8 mouse cellular contexts compared by ENCODE assay signal in genomic region chr11:100714534-100714915, GRCm38 (mm10). TPM values are rescaled to one million over a fixed set of nuclear protein-coding genes. Genes with fewer than 3 reads are reported as not detected.
DNase-seq lines count a peak whose midpoint lies in the region; ATAC-seq and TF ChIP-seq lines count a peak whose summit lies in the region.

No protein-coding gene starts in this region.

- peak overlapping the region; percentile 52 for H3K4me2 ChIP-seq in embryonic facial prominence, embryonic 15.5 days (replicated peaks)
- H3K4me2 ChIP-seq in heart, embryonic 15.5 days, result peak overlapping the region; percentile 65

- peaks cover 89% of the 10 kb centered on the region for H3K4me1 ChIP-seq in E14TG2a.4 (replicated peaks; ENCODE audit: low read depth, low read length)
- H3K4me1 ChIP-seq in embryonic facial prominence, embryonic 15.5 days, result peaks cover 39% of the 10 kb centered on the region
- H3K4me1 ChIP-seq in heart, embryonic 15.5 days (replicated peaks), result peaks cover 42% of the 10 kb centered on the region
- H3K4me1 ChIP-seq in olfactory bulb, adult 2 months (ENCODE audit: control insufficient read depth, insufficient read depth, low read length), result peaks cover 46% of the 10 kb centered on the region

- peak; percentile 68 for TF ChIP-seq CTCF in E14TG2a.4 (conservative IDR thresholded peaks at IDR 0.05; ENCODE audit: low read length)
- peak; percentile 41; the same call in 1 of the 2 replicates for TF ChIP-seq CTCF in olfactory bulb, adult 2 months (IDR thresholded peaks at IDR 0.05; ENCODE audit: insufficient read depth, low read depth, low read length)

- peak overlapping the region; percentile 94 for H3K4me3 ChIP-seq in E14TG2a.4 (replicated peaks; ENCODE audit: low read length)
- peak overlapping the region; percentile 35; the same call in 1 of the 2 replicates for H3K4me3 ChIP-seq in embryonic facial prominence, embryonic 15.5 days (replicated peaks)
- peak overlapping the region; percentile 36; the same call in 1 of the 2 replicates for H3K4me3 ChIP-seq in heart, embryonic 15.5 days
- H3K4me3 ChIP-seq in olfactory bulb, adult 2 months (ENCODE audit: insufficient read depth, low read depth, low read length), result no peak overlapping the region

- peak; percentile 84 to 90 for DNase-seq in adrenal gland, postnatal 36 days
- peak; percentile 89 to 96 for DNase-seq in kidney, postnatal 36 days
- DNase-seq in lung, adult 18-20 months, result peak; percentile 77 to 82
- DNase-seq in thymus, postnatal 4 days, result peak; percentile 90

- H3K27me3 ChIP-seq in E14TG2a.4 (ENCODE audit: insufficient read depth, low read length), result no peaks in the 10 kb centered on the region
- H3K27me3 ChIP-seq in embryonic facial prominence, embryonic 15.5 days, result no peaks in the 10 kb centered on the region
- H3K27me3 ChIP-seq in heart, embryonic 15.5 days, result no peaks in the 10 kb centered on the region

- H3K9me3 ChIP-seq in E14TG2a.4 (ENCODE audit: low read length), result no peaks in the 10 kb centered on the region
- no peaks in the 10 kb centered on the region for H3K9me3 ChIP-seq in embryonic facial prominence, embryonic 15.5 days (replicated peaks)
- H3K9me3 ChIP-seq in heart, embryonic 15.5 days (replicated peaks), result no peaks in the 10 kb centered on the region

- TF ChIP-seq POLR2A in olfactory bulb, adult 2 months (IDR thresholded peaks at IDR 0.05; ENCODE audit: insufficient read depth, low read depth, low read length), result no peak

- H3K36me3 ChIP-seq in E14TG2a.4 (ENCODE audit: insufficient read depth, low read length), result peaks cover 66% of the 10 kb centered on the region
- H3K36me3 ChIP-seq in embryonic facial prominence, embryonic 15.5 days, result peaks cover 53% of the 10 kb centered on the region
- H3K36me3 ChIP-seq in heart, embryonic 15.5 days, result peaks cover 57% of the 10 kb centered on the region

- WGBS in embryonic facial prominence, embryonic 15.5 days, result 48% methylated on average over 6 of the region's 6 CpGs
- 48% methylated on average over 6 of the region's 6 CpGs for WGBS in heart, embryonic 15.5 days
- 45% methylated on average over 6 of the region's 6 CpGs for WGBS in olfactory bulb, adult 2 months

- peak overlapping the region; percentile 63; the same call in 1 of the 2 replicates for H3K27ac ChIP-seq in embryonic facial prominence, embryonic 15.5 days (replicated peaks)
- peak overlapping the region; percentile 79 for H3K27ac ChIP-seq in heart, embryonic 15.5 days
- H3K27ac ChIP-seq in olfactory bulb, adult 2 months (ENCODE audit: insufficient read depth, low read depth, low read length), result peak overlapping the region; percentile 76; the same call in 1 of the 2 replicates

- H3K9ac ChIP-seq in embryonic facial prominence, embryonic 15.5 days, result 0 out of 2 replicates have a peak overlapping the region, but pooled peaks have one; percentile 24
- no peak overlapping the region for H3K9ac ChIP-seq in heart, embryonic 15.5 days

- ATAC-seq in embryonic facial prominence, embryonic 15.5 days (ENCODE audit: insufficient number of reproducible peaks, low FRiP score, low TSS enrichment, low read depth), result no peak
- no peak for ATAC-seq in heart, embryonic 15.5 days (replicated peaks; ENCODE audit: insufficient number of reproducible peaks, insufficient read depth, low FRiP score, low read depth)

RNA-seq across cellular contexts. Expression of gene Hspb9, which starts 0.9 kb away (rescaled TPM):
- not detected for total RNA-seq in adrenal gland, postnatal 36 days (2021)
- 0.55 TPM in 1 of 2 replicates, not detected in the other for polyA plus RNA-seq in embryonic facial prominence, embryonic 15.5 days (2015; fragmentation: Nextera tagmentation; extraction: Ambion mirVana)
- not detected in 2 replicates for polyA plus RNA-seq in heart, embryonic 15.5 days (2015; fragmentation: Nextera tagmentation; extraction: Ambion mirVana)
- polyA plus RNA-seq in olfactory bulb, adult 2 months (2012; ENCODE audit: insufficient read depth, insufficient read length, low replicate concordance, missing spikeins), result not detected in 2 replicates

RNA-seq across cellular contexts. Expression of gene Kat2a, which starts 2.3 kb away (rescaled TPM):
- total RNA-seq in adrenal gland, postnatal 36 days (2021), result 10 to 100 TPM; 44.5 to 45.5 TPM
- 54.6 and 61.1 TPM in 2 replicates for polyA plus RNA-seq in embryonic facial prominence, embryonic 15.5 days (2015; fragmentation: Nextera tagmentation; extraction: Ambion mirVana)
- polyA plus RNA-seq in heart, embryonic 15.5 days (2015; fragmentation: Nextera tagmentation; extraction: Ambion mirVana), result 26.5 and 36.7 TPM in 2 replicates
- polyA plus RNA-seq in olfactory bulb, adult 2 months (2012; ENCODE audit: insufficient read depth, insufficient read length, low replicate concordance, missing spikeins), result not detected in 2 replicates

RNA-seq across cellular contexts. Expression of gene Dhx58, which starts 10.5 kb away (rescaled TPM):
- total RNA-seq in adrenal gland, postnatal 36 days (2021), result 10 to 100 TPM; 39.5 to 60.6 TPM
- 3.4 and 5.9 TPM in 2 replicates for polyA plus RNA-seq in embryonic facial prominence, embryonic 15.5 days (2015; fragmentation: Nextera tagmentation; extraction: Ambion mirVana)
- polyA plus RNA-seq in heart, embryonic 15.5 days (2015; fragmentation: Nextera tagmentation; extraction: Ambion mirVana), result 1.5 and 2.1 TPM in 2 replicates
- polyA plus RNA-seq in olfactory bulb, adult 2 months (2012; ENCODE audit: insufficient read depth, insufficient read length, low replicate concordance, missing spikeins), result not detected in 2 replicates

RNA-seq across cellular contexts. Expression of gene Zfp385c, which starts 22.3 kb away (rescaled TPM):
- total RNA-seq in adrenal gland, postnatal 36 days (2021), result under 1 TPM; 0.13 to 0.43 TPM
- 2.0 and 3.1 TPM in 2 replicates for polyA plus RNA-seq in embryonic facial prominence, embryonic 15.5 days (2015; fragmentation: Nextera tagmentation; extraction: Ambion mirVana)
- 0.09 and 0.16 TPM in 2 replicates for polyA plus RNA-seq in heart, embryonic 15.5 days (2015; fragmentation: Nextera tagmentation; extraction: Ambion mirVana)
- polyA plus RNA-seq in olfactory bulb, adult 2 months (2012; ENCODE audit: insufficient read depth, insufficient read length, low replicate concordance, missing spikeins), result not detected in 2 replicates

RNA-seq across cellular contexts. Expression of gene Rab5c, which starts 23.5 kb away (rescaled TPM):
- total RNA-seq in adrenal gland, postnatal 36 days (2021), result 100 to 1,000 TPM; 172 to 187 TPM
- 31.0 and 33.2 TPM in 2 replicates for polyA plus RNA-seq in embryonic facial prominence, embryonic 15.5 days (2015; fragmentation: Nextera tagmentation; extraction: Ambion mirVana)
- 13.0 and 16.2 TPM in 2 replicates for polyA plus RNA-seq in heart, embryonic 15.5 days (2015; fragmentation: Nextera tagmentation; extraction: Ambion mirVana)
- polyA plus RNA-seq in olfactory bulb, adult 2 months (2012; ENCODE audit: insufficient read depth, insufficient read length, low replicate concordance, missing spikeins), result not detected in 2 replicates

Comparison
In these comparisons a context has a peak if more than half of its experiments do, and no peak if none do; other contexts are left out.
1. RNA of gene Kat2a, which starts 2.3 kb away (polyA plus RNA-seq): 54.6 to 61.1 TPM in embryonic facial prominence, embryonic 15.5 days and 26.5 to 36.7 TPM in heart, embryonic 15.5 days; not detected in olfactory bulb, adult 2 months; every median in the first group is over 10 times any median in the second.
2. Peak in every context shown above with its lines, with median percentiles within 50 percentile points of each other: DNase-seq and H3K27ac ChIP-seq.